Mouse (Mus musculus) stomach, embryonic 16.5 days (tissue): ENCODE measurements at regions not wholly inside any gene's neighbourhood (a gene's known extent, or its start where the extent isn't known, plus 50 kb on each side); places are given as distances from the start of the nearest gene placed in this dataset.

Source experiments
- ATAC-seq: fragments of 200-750 bp; cut with Nextera tagmentation; 2 replicates; pipeline ENCODE4 v1.8.0; 2017; ENCODE audit warnings: moderate number of reproducible peaks, moderate TSS enrichment; ENCODE audit not compliant: insufficient read depth, low FRiP score
- H3K27ac ChIP-seq: fragments of 300-500 bp; sonication (generic); 2 replicates; pipeline ENCODE4 v1.5.1; 2014; ENCODE audit warnings: low read length
- H3K27me3 ChIP-seq: fragments of 300-500 bp; sonication (generic); 2 replicates; pipeline ENCODE4 v1.6.1; 2014; ENCODE audit warnings: low read length, control low read depth, mixed read lengths; ENCODE audit not compliant: control insufficient read depth, insufficient read depth
- H3K36me3 ChIP-seq: fragments of 300-500 bp; sonication (generic); 2 replicates; pipeline ENCODE4 v1.6.1; 2014; ENCODE audit warnings: low read length; ENCODE audit not compliant: control insufficient read depth, insufficient read depth
- H3K4me1 ChIP-seq: fragments of 300-500 bp; sonication (generic); 2 replicates; pipeline ENCODE4 v1.6.1; 2014; ENCODE audit warnings: low read length, control low read depth, mixed read lengths; ENCODE audit not compliant: control insufficient read depth, insufficient read depth
- H3K4me2 ChIP-seq: fragments of 300-500 bp; sonication (generic); 2 replicates; pipeline ENCODE4 v1.6.1; 2014; ENCODE audit warnings: low read depth, low read length, mixed read lengths
- H3K4me3 ChIP-seq: fragments of 300-500 bp; sonication (generic); replicated peaks from 2 replicates; pipeline ENCODE4 v1.5.1; 2014; ENCODE audit warnings: mild to moderate bottlenecking, low read length
- H3K9ac ChIP-seq: fragments of 300-500 bp; sonication (generic); 2 replicates; pipeline ENCODE4 v1.6.1; 2014; ENCODE audit warnings: low read length
- H3K9me3 ChIP-seq: fragments of 300-500 bp; sonication (generic); replicated peaks from 2 replicates; pipeline ENCODE4 v1.6.1; 2016; ENCODE audit warnings: low read length, control low read depth; ENCODE audit not compliant: control insufficient read depth
- WGBS: fragments of 180-500 bp; shearing (Covaris S2); extraction: QIAGEN DNeasy Blood & Tissue Kit; methylation state at CpG from one replicate; pipeline ENCODE4 v1.1.7; 2014; 5-methylcytosine and 5-hydroxymethylcytosine counted together

DNA sequence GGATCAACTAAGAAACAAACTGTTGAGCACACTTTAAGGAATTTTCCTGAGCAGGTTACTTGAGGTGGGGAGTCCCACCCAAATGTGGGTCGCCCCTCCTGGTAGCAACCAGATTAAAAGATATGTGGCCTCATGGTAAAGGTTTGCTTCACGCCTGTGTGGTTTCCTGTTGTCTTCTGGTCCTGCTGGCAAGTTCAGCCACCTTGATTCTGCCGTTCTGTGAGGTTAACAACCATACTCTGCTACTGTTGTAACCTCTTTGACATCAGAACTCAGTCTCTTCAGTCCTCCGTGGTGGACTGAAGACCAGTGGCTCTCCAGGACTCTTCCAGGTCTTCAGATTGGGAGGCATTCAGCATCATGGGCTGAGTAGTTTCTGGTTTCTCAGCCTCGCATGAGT, 127.1 kb upstream of the Sp4 start:
- ATAC-seq, result no peak
- H3K36me3 ChIP-seq, result no peaks in the 10 kb centered on the region
- H3K4me1 ChIP-seq, result no peaks in the 10 kb centered on the region
- WGBS, result 69% methylated on average over 5 of the region's 5 CpGs
- no peaks in the 10 kb centered on the region for H3K9me3 ChIP-seq
- no peak overlapping the region for H3K4me3 ChIP-seq
- no peak overlapping the region for H3K27ac ChIP-seq
- H3K27me3 ChIP-seq, result no peaks in the 10 kb centered on the region
- no peak overlapping the region for H3K4me2 ChIP-seq
- no peak overlapping the region for H3K9ac ChIP-seq

- no peak overlapping the region for H3K4me3 ChIP-seq
- no peaks in the 10 kb centered on the region for H3K27me3 ChIP-seq
- H3K9ac ChIP-seq, result no peak overlapping the region
- ATAC-seq, result no peak
- WGBS, result 71% methylated on average over 1 of the region's 1 CpGs
- H3K9me3 ChIP-seq, result no peaks in the 10 kb centered on the region
- no peaks in the 10 kb centered on the region for H3K36me3 ChIP-seq
- H3K27ac ChIP-seq, result no peak overlapping the region
- no peak overlapping the region for H3K4me2 ChIP-seq
- no peaks in the 10 kb centered on the region for H3K4me1 ChIP-seq
These were observed 114.7 kb upstream of the Sp4 start for GRCm38 (mm10) chr12:118415956-118416355.

DNA sequence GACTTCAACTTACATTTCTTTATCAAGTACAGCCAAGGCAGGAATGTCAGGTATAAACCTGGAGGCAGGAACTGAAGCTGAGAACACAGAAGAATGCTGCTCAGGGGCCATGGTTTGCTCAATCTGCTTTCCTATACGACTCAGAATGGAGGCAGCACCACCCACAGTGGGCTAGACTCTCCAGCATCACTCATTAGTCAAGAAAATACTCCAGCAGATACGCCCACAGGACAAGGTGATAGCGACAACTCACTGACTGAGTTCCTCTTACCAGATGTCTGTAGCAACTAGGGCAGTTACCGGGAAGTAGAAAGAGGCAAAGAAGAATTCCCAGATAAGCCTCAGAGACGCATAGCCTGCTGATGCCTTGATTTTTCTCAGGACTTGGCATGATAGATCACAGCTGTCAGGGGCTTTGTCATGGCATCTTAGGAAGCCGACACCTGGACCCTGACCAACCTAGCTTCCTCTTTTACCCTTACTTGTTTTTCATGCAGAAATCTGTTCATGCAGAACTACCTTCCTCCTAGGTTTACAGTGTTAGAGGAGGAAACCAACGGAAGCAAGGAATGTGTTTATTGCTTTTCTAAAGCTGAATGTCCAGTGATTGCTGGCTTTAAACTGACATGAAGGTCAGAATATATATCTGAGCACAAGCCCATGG, 110.7 kb upstream of the Sp4 start:
- WGBS, result 25% methylated on average over 7 of the region's 7 CpGs
- no peak for ATAC-seq
- no peak overlapping the region for H3K4me2 ChIP-seq

DNA sequence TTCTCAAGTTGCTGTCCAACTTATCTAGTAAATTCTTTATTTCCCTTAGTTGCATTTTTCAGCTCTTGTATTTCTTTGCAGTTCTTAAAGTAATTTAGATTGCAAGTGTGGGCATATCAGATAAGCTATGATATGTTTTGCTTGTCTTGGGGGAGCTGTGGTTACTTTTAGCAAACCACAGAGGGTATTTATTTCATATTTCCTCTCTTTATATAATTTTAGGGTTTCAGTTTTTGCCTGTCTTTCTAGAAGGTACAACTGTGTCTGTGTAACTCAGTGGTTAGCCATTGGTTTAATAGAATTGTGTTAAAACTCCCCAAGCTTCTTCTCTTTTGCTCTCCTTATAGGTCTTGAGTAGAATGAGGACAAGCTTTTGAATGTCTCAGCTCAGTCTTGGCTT, 109.7 kb upstream of the Sp4 start:
- Histone ChIP-seq H3K27ac (no peak overlapping the region), H3K4me3 (no peak overlapping the region), H3K9ac (no peak overlapping the region), H3K36me3 (no peaks in the 10 kb centered on the region), H3K4me1 (no peaks in the 10 kb centered on the region), H3K27me3 (no peaks in the 10 kb centered on the region), H3K4me2 (no peak overlapping the region), H3K9me3 (no peaks in the 10 kb centered on the region)
- no peak for ATAC-seq

More for the DNA sequence above, 110.7 kb upstream of the Sp4 start:
- Histone ChIP-seq H3K27me3 (no peaks in the 10 kb centered on the region), H3K36me3 (no peaks in the 10 kb centered on the region), H3K4me3 (no peak overlapping the region), H3K9ac (no peak overlapping the region), H3K27ac (no peak overlapping the region), H3K4me1 (no peaks in the 10 kb centered on the region), H3K9me3 (no peaks in the 10 kb centered on the region)

GRCm38 (mm10) chr12:118405135-118405534, 103.9 kb upstream of the Sp4 start:
- no peak overlapping the region for H3K4me2 ChIP-seq
- H3K36me3 ChIP-seq, result no peaks in the 10 kb centered on the region
- no peaks in the 10 kb centered on the region for H3K9me3 ChIP-seq
- no peak overlapping the region for H3K27ac ChIP-seq
- no peak overlapping the region for H3K4me3 ChIP-seq
- H3K4me1 ChIP-seq, result no peaks in the 10 kb centered on the region
- H3K27me3 ChIP-seq, result no peaks in the 10 kb centered on the region
- no peak overlapping the region for H3K9ac ChIP-seq
- no peak for ATAC-seq

- Histone ChIP-seq H3K36me3 (no peaks in the 10 kb centered on the region), H3K9ac (no peak overlapping the region), H3K9me3 (no peaks in the 10 kb centered on the region), H3K4me2 (no peak overlapping the region), H3K27me3 (no peaks in the 10 kb centered on the region), H3K27ac (no peak overlapping the region), H3K4me1 (no peaks in the 10 kb centered on the region), H3K4me3 (no peak overlapping the region)
- WGBS, result 76% methylated on average over 5 of the region's 5 CpGs
- ATAC-seq, result no peak
These were observed 102.9 kb upstream of the Sp4 start for GRCm38 (mm10) chr12:118404171-118404570.

DNA sequence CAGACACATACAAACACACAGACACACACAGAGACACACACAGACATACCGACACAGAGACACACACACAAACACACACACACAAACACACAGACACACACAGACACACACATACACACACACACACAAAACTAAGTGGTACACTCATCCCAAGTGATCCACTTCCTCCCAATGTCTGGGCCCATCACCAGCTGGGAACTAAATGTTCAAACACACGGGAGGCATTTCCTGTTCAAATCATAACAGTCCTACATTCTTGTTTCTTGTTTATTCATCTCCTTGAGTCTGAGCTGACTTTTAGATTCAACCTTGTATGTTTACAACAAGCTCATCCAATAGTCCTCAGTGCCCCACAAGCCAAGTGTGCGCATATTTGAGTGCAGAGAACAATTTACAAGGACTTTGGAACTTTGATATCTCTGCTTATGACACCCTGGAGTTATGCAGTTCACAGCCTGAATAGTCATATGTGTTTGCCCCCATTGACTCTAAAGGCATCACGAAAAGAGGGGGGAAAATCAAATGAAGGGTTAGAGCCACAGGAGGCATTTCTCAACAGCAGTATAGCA, 102.4 kb upstream of the Sp4 start:
- Histone ChIP-seq H3K9ac (no peak overlapping the region), H3K36me3 (no peaks in the 10 kb centered on the region), H3K4me3 (no peak overlapping the region), H3K4me2 (no peak overlapping the region), H3K4me1 (no peaks in the 10 kb centered on the region), H3K27ac (no peak overlapping the region), H3K9me3 (no peaks in the 10 kb centered on the region), H3K27me3 (no peaks in the 10 kb centered on the region)
- ATAC-seq, result no peak
- 64% methylated on average over 4 of the region's 4 CpGs for WGBS

GRCm38 (mm10) chr12:118401377-118401776, 100.1 kb upstream of the Sp4 start:
- no peaks in the 10 kb centered on the region for H3K4me1 ChIP-seq
- no peak overlapping the region for H3K9ac ChIP-seq
- H3K27ac ChIP-seq, result no peak overlapping the region
- H3K9me3 ChIP-seq, result no peaks in the 10 kb centered on the region
- no peak overlapping the region for H3K4me2 ChIP-seq
- no peak overlapping the region for H3K4me3 ChIP-seq
- H3K36me3 ChIP-seq, result no peaks in the 10 kb centered on the region
- no peak for ATAC-seq
- no peaks in the 10 kb centered on the region for H3K27me3 ChIP-seq

DNA sequence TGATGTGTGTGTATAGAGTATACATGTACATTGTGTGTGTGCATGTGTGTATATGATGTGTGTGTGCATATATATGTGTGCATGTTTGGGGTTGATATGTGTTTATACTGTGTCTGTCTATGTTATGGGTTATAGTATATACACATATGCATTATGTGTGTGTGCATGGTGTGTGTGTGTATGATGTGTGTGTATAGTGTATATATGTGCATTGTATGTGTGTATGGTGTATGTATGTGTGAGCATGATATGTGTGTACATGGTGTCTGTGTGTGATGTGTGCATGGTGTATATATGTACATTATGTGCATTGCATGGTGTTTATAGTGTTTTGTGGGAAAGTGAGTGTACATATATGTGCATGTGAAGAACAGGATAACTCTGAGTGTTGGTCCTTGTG, 90.4 kb upstream of the Sp4 start:
- ATAC-seq, result no peak

More for the DNA sequence above, 90.4 kb upstream of the Sp4 start:
- Histone ChIP-seq H3K4me2 (no peak overlapping the region), H3K9ac (no peak overlapping the region), H3K9me3 (no peaks in the 10 kb centered on the region), H3K27me3 (no peaks in the 10 kb centered on the region), H3K4me3 (no peak overlapping the region), H3K4me1 (no peaks in the 10 kb centered on the region), H3K36me3 (no peaks in the 10 kb centered on the region), H3K27ac (no peak overlapping the region)
